Mouse (Mus musculus) heart, postnatal 0 days (tissue): ENCODE results near the gene Rasgrp2.

Experiments
- CTCF ChIP-seq: IDR thresholded peaks from 2 replicates; pipeline ENCODE4 v1.5.1; 2016; ENCODE audit warnings: antibody characterized with exemption, control low read depth, low read depth
- EP300 ChIP-seq: IDR thresholded peaks from 2 replicates; pipeline ENCODE4 v1.6.1; 2016; ENCODE audit warnings: antibody characterized with exemption, low read depth

DNA sequence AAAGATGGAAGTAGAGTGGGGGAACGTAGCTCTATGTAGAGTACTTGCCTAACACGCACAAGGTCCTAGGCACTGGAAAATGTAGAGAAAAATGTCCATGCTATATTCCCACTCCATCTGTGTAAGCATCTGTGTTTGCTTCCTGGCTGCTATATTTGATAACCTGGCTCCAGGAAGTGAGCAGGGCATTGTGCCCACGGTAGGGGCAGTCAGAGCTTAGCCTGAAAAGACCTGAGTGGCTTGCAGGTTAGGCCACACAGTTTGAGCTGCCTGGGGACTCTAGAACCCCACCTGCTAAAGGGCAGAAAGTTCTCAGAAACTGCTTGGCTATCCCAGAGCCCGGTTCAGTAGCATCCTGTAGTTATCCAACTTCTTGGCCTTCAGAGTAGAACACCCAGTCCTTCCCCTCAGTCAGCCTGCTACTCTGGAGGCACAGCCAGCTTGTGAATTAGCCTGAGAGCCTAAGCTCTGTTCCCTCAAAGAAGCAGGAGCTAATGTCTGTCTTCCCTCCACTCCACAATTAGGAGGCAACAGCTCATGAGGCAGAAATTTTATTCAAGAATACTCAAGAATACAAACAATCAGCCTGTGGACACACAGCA, 16.7 kb upstream of the Rasgrp2 start:
- no peak for TF ChIP-seq EP300
- no peak for TF ChIP-seq CTCF
